Mouse (Mus musculus) embryonic facial prominence, embryonic 14.5 days (tissue): ENCODE data around the gene Lin7b. TPM values are rescaled to one million over a fixed set of nuclear protein-coding genes. Genes with fewer than 3 reads are reported as not detected.

ENCODE experiments used
- ATAC-seq: fragments of 200-750 bp; cut with Nextera tagmentation; 2 replicates; pipeline ENCODE4 v1.8.0; 2017; ENCODE audit warnings: low read depth, moderate number of reproducible peaks, moderate TSS enrichment
- DNase-seq: peaks from one replicate; pipeline ENCODE4 v3.0.0-alpha.2; 2015; ENCODE audit warnings: low spot score
- H3K27ac ChIP-seq: fragments of 300-500 bp; sonication (generic); replicated peaks from 2 replicates; pipeline ENCODE4 v1.5.1; 2014; ENCODE audit warnings: low read depth, mild to moderate bottlenecking, low read length, moderate library complexity
- H3K27me3 ChIP-seq: fragments of 300-500 bp; sonication (generic); replicated peaks from 2 replicates; pipeline ENCODE4 v1.6.1; 2014; ENCODE audit warnings: low read length; ENCODE audit not compliant: control insufficient read depth, insufficient read depth
- H3K36me3 ChIP-seq: fragments of 300-500 bp; sonication (generic); 2 replicates; pipeline ENCODE4 v1.6.1; 2014; ENCODE audit warnings: low read length, mixed read lengths; ENCODE audit not compliant: control insufficient read depth, insufficient read depth
- H3K4me1 ChIP-seq: fragments of 300-500 bp; sonication (generic); 2 replicates; pipeline ENCODE4 v1.6.1; 2014; ENCODE audit warnings: antibody characterized with exemption, low read length; ENCODE audit not compliant: control insufficient read depth, insufficient read depth
- H3K4me2 ChIP-seq: fragments of 300-500 bp; sonication (generic); 2 replicates; pipeline ENCODE4 v1.6.1; 2014; ENCODE audit warnings: low read depth, mild to moderate bottlenecking, low read length, moderate library complexity, mixed read lengths
- H3K4me3 ChIP-seq: fragments of 300-500 bp; sonication (generic); 2 replicates; pipeline ENCODE4 v1.5.1; 2014; ENCODE audit warnings: low read depth, mild to moderate bottlenecking, low read length
- H3K9ac ChIP-seq: fragments of 300-500 bp; sonication (generic); 2 replicates; pipeline ENCODE4 v1.6.1; 2014; ENCODE audit warnings: low read depth, mild to moderate bottlenecking, low read length, moderate library complexity, mixed read lengths
- H3K9me3 ChIP-seq: fragments of 300-500 bp; sonication (generic); 2 replicates; pipeline ENCODE4 v1.6.1; 2016; ENCODE audit warnings: low read length; ENCODE audit not compliant: control insufficient read depth
- WGBS: fragments of 180-500 bp; shearing (Covaris S2); extraction: QIAGEN DNeasy Blood & Tissue Kit; methylation state at CpG from one replicate; pipeline ENCODE4 v1.1.7; 2014; 5-methylcytosine and 5-hydroxymethylcytosine counted together
- polyA plus RNA-seq: library from polyadenylated mRNA; unstranded; fragments of >200 nt; fragmentation: Nextera tagmentation; extraction: Ambion mirVana; gene quantifications from 2 replicates; pipeline ENCODE4 v1.2.1, GENCODE M21; 2014

Gene Lin7b
- polyA plus RNA-seq, 1 experiment from 2014 or later = 2.4 TPM

DNA sequence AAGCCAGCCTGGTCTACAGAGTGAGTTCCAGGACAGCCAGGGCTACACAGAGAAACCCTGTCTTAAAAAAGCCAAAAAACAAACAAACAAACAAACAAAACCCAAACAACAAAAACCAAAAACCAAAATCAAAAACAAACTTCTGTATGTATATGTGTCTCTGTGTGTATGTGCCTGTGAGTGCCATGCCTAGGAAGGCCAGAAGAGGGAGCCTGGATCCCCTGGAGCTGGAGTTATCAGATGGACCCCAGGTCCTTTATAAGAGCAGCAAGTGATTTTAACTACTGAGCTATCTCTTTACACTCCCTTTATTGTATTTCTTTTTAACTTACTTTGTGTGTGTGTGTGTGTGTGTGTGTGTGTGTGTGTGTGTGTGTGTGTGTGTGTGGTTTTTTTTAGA, 44.6 kb downstream of the Lin7b start:
- peaks cover 3% of the 10 kb centered on the region; the same call in 1 of the 2 replicates for H3K9me3 ChIP-seq
- H3K27me3 ChIP-seq = no peaks in the 10 kb centered on the region
- no peak overlapping the region for H3K27ac ChIP-seq
- ATAC-seq = no peak
- peaks cover 38% of the 10 kb centered on the region for H3K36me3 ChIP-seq
- DNase-seq = no peak
- no peaks in the 10 kb centered on the region for H3K4me1 ChIP-seq
- no peak overlapping the region for H3K4me3 ChIP-seq
- H3K9ac ChIP-seq = no peak overlapping the region
- no peak overlapping the region for H3K4me2 ChIP-seq

DNA sequence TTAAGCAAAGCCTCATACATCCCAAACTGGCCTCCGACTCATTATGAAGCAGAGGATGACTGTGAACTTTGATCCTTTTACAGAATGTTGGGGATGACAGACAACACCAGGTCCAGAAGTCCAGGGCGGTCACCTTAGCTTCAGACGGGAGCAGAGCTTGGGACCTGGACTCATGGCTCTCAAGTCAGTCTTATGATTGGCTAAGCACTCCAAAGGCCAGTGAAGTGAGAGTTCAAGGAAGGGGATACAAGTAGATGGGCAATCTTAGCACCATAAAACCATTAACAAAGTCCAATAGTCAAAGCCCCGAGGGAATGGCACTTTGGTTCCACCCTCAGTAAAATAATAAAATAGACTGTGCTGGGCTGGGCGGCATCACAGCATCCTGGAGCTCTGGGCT, 47.3 kb downstream of the Lin7b start:
- ATAC-seq = no peak
- WGBS = 94% methylated on average over 5 of the region's 5 CpGs
- H3K4me2 ChIP-seq = no peak overlapping the region

DNA sequence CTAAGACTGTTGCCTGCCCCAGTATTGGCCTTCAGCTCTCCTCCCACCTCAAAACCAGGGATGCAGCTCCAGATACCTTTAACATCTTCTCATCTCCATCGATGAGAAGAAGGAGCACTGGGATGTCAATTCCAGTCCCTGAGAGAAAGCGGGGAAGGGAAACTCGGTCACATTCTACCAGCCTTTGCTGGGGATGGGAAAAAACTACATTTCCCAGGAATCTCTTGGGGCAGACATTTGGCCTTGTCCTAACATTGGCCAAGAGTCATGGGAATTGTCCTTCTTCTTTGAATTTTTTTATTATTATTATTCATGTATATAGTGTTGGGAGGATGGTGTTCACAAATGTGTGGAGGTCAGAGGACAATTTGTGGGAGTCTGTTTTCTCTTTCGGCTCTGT, 48.1 kb downstream of the Lin7b start:
- no peak overlapping the region for H3K4me3 ChIP-seq
- H3K36me3 ChIP-seq = peaks cover 58% of the 10 kb centered on the region
- peaks cover 3% of the 10 kb centered on the region; the same call in 1 of the 2 replicates for H3K9me3 ChIP-seq
- H3K4me1 ChIP-seq = no peaks in the 10 kb centered on the region
- H3K9ac ChIP-seq = no peak overlapping the region
- DNase-seq (no peak), ATAC-seq (no peak)
- no peak overlapping the region for H3K4me2 ChIP-seq
- WGBS = 96% methylated on average over 4 of the region's 4 CpGs
- no peak overlapping the region for H3K27ac ChIP-seq
- no peaks in the 10 kb centered on the region for H3K27me3 ChIP-seq

More for the DNA sequence above, 47.3 kb downstream of the Lin7b start:
- peaks cover 3% of the 10 kb centered on the region; the same call in 1 of the 2 replicates for H3K9me3 ChIP-seq
- H3K4me1 ChIP-seq = no peaks in the 10 kb centered on the region
- H3K9ac ChIP-seq = no peak overlapping the region
- H3K4me3 ChIP-seq = no peak overlapping the region
- no peaks in the 10 kb centered on the region for H3K27me3 ChIP-seq
- peaks cover 50% of the 10 kb centered on the region for H3K36me3 ChIP-seq
- H3K27ac ChIP-seq = no peak overlapping the region
- no peak for DNase-seq

Other genes starting within 250 kb of the Lin7b start
- gene Rps11, start 246.1 kb downstream of the Lin7b start, polyA plus RNA-seq = 1,575 and 1,608 TPM in 2 replicates
- 1,594 and 1,619 TPM in 2 replicates for gene Rpl13a, start 241.8 kb downstream of the Lin7b start, polyA plus RNA-seq
- 0.47 and 0.61 TPM in 2 replicates for gene Gm45713, start 234.4 kb downstream of the Lin7b start, polyA plus RNA-seq
- 2.3 TPM in 2 replicates for gene Flt3l, start 234.2 kb downstream of the Lin7b start, polyA plus RNA-seq
- 80.3 and 88.8 TPM in 2 replicates for gene Pih1d1, start 216.3 kb downstream of the Lin7b start, polyA plus RNA-seq
- gene Aldh16a1, start 216.0 kb downstream of the Lin7b start, polyA plus RNA-seq = 36.8 and 39.4 TPM in 2 replicates
- gene Slc17a7, start 206.6 kb downstream of the Lin7b start, polyA plus RNA-seq = 0.87 and 1.3 TPM in 2 replicates
- 5.8 and 6.1 TPM in 2 replicates for gene Gfy, start 191.0 kb downstream of the Lin7b start, polyA plus RNA-seq
- gene Pth2, start 189.6 kb downstream of the Lin7b start, polyA plus RNA-seq = not detected in 2 replicates
- 1.5 TPM in 2 replicates for gene Ccdc155, start 165.7 kb downstream of the Lin7b start, polyA plus RNA-seq
- gene Dkkl1, start 158.4 kb downstream of the Lin7b start, polyA plus RNA-seq = 6.3 and 8.5 TPM in 2 replicates
- 112 and 142 TPM in 2 replicates for gene Tead2, start 154.8 kb downstream of the Lin7b start, polyA plus RNA-seq
- gene Cd37, start 131.5 kb downstream of the Lin7b start, polyA plus RNA-seq = 2.4 and 4.8 TPM in 2 replicates
- gene Slc6a16, start 129.5 kb downstream of the Lin7b start, polyA plus RNA-seq = 0.11 and 0.38 TPM in 2 replicates
- gene Slc6a21, start 93.1 kb downstream of the Lin7b start, polyA plus RNA-seq = not detected in 2 replicates
- gene Trpm4, start 36.8 kb downstream of the Lin7b start, polyA plus RNA-seq = 16.6 and 18.2 TPM in 2 replicates
- gene Hrc, start 35.3 kb downstream of the Lin7b start, polyA plus RNA-seq = 11.0 and 15.8 TPM in 2 replicates
- 4.8 and 6.9 TPM in 2 replicates for gene Ppfia3, start 3.6 kb downstream of the Lin7b start, polyA plus RNA-seq
- gene Snrnp70, start 25.2 kb upstream of the Lin7b start, polyA plus RNA-seq = 56.5 and 61.1 TPM in 2 replicates
- gene Kcna7, start 35.1 kb upstream of the Lin7b start, polyA plus RNA-seq = 0.24 TPM in 1 of 2 replicates, not detected in the other
- 3.0 and 3.1 TPM in 2 replicates for gene Ntf5, start 43.1 kb upstream of the Lin7b start, polyA plus RNA-seq
- 1.4 TPM in 1 of 2 replicates, not detected in the other for gene Lhb, start 50.2 kb upstream of the Lin7b start, polyA plus RNA-seq
- gene Gys1, start 64.3 kb upstream of the Lin7b start, polyA plus RNA-seq = 39.3 TPM in 2 replicates
- gene Ruvbl2, start 67.5 kb upstream of the Lin7b start, polyA plus RNA-seq = 123 and 127 TPM in 2 replicates
- 4,260 and 4,697 TPM in 2 replicates for gene Ftl1, start 89.3 kb upstream of the Lin7b start, polyA plus RNA-seq
- 120 and 132 TPM in 2 replicates for gene Bax, start 96.3 kb upstream of the Lin7b start, polyA plus RNA-seq
- 1.2 and 1.5 TPM in 2 replicates for gene Tulp2, start 111.3 kb upstream of the Lin7b start, polyA plus RNA-seq
- gene Gm45808, start 116.2 kb upstream of the Lin7b start, polyA plus RNA-seq = not detected in 2 replicates
- 2.5 and 3.2 TPM in 2 replicates for gene Dhdh, start 118.2 kb upstream of the Lin7b start, polyA plus RNA-seq
- gene Nucb1, start 139.8 kb upstream of the Lin7b start, polyA plus RNA-seq = 209 and 236 TPM in 2 replicates
- 20.7 and 21.9 TPM in 2 replicates for gene Ppp1r15a, start 155.7 kb upstream of the Lin7b start, polyA plus RNA-seq
- gene Plekha4, start 155.7 kb upstream of the Lin7b start, polyA plus RNA-seq = 6.8 and 7.3 TPM in 2 replicates
- 0.77 and 1.0 TPM in 2 replicates for gene Hsd17b14, start 184.3 kb upstream of the Lin7b start, polyA plus RNA-seq
- gene Bcat2, start 199.6 kb upstream of the Lin7b start, polyA plus RNA-seq = 50.1 and 51.0 TPM in 2 replicates
- 0.45 and 1.0 TPM in 2 replicates for gene Fgf21, start 244.9 kb upstream of the Lin7b start, polyA plus RNA-seq
- gene Fut1, start 246.7 kb upstream of the Lin7b start, polyA plus RNA-seq = 1.3 and 2.1 TPM in 2 replicates